Mouse (Mus musculus) neural tube, embryonic 15.5 days (tissue): ENCODE results near the gene Il15ra. TPM values are rescaled to one million over a fixed set of nuclear protein-coding genes. Genes with fewer than 3 reads are reported as not detected.

Source experiments
- ATAC-seq: fragments of 200-750 bp; cut with Nextera tagmentation; 2 replicates; pipeline ENCODE4 v1.8.0; 2017; ENCODE audit warnings: mild to moderate bottlenecking, moderate TSS enrichment, moderate library complexity; ENCODE audit not compliant: low FRiP score
- H3K27ac ChIP-seq: fragments of 300-500 bp; sonication (generic); replicated peaks from 2 replicates; pipeline ENCODE4 v1.5.1; 2015; ENCODE audit warnings: mild to moderate bottlenecking, inconsistent platforms
- H3K27me3 ChIP-seq: fragments of 300-500 bp; sonication (generic); replicated peaks from 2 replicates; pipeline ENCODE4 v1.6.1; 2015; ENCODE audit warnings: inconsistent platforms
- H3K36me3 ChIP-seq: fragments of 300-500 bp; sonication (generic); 2 replicates; pipeline ENCODE4 v1.6.1; 2015; ENCODE audit warnings: inconsistent platforms
- H3K4me1 ChIP-seq: fragments of 300-500 bp; sonication (generic); 2 replicates; pipeline ENCODE4 v1.6.1; 2015; ENCODE audit warnings: inconsistent platforms
- H3K4me2 ChIP-seq: fragments of 300-500 bp; sonication (generic); 2 replicates; pipeline ENCODE4 v1.6.1; 2015; ENCODE audit warnings: inconsistent platforms, mild to moderate bottlenecking, moderate library complexity
- H3K4me3 ChIP-seq: fragments of 300-500 bp; sonication (generic); replicated peaks from 2 replicates; pipeline ENCODE4 v1.5.1; 2015; ENCODE audit warnings: mild to moderate bottlenecking, inconsistent platforms
- H3K9ac ChIP-seq: fragments of 300-500 bp; sonication (generic); replicated peaks from 2 replicates; pipeline ENCODE4 v1.6.1; 2015; ENCODE audit warnings: mild to moderate bottlenecking, inconsistent platforms
- H3K9me3 ChIP-seq: fragments of 300-500 bp; sonication (generic); replicated peaks from 2 replicates; pipeline ENCODE4 v1.6.1; 2016; ENCODE audit warnings: inconsistent platforms
- WGBS: fragments of 180-500 bp; shearing (Covaris S2); methylation state at CpG from one replicate; pipeline ENCODE4 v1.1.7; 2015; ENCODE audit warnings: mixed read lengths; 5-methylcytosine and 5-hydroxymethylcytosine counted together
- polyA plus RNA-seq: library from polyadenylated mRNA; unstranded; fragments of >200 nt; fragmentation: Nextera tagmentation; extraction: Ambion mirVana; gene quantifications from 2 replicates; pipeline ENCODE4 v1.2.1, GENCODE M21; 2015

Il15ra gene
- polyA plus RNA-seq, 1 experiment from 2014 or later, result 1.6 TPM

GRCm38 (mm10) chr2:11712483-11712990 is 7.4 kb downstream of the Il15ra start:
- WGBS, result 87% methylated on average over 6 of the region's 6 CpGs
- Histone ChIP-seq H3K9me3 (no peaks in the 10 kb centered on the region), H3K4me1 (no peaks in the 10 kb centered on the region), H3K4me2 (no peak overlapping the region), H3K4me3 (no peak overlapping the region), H3K36me3 (no peaks in the 10 kb centered on the region), H3K27ac (no peak overlapping the region), H3K9ac (no peak overlapping the region), H3K27me3 (peaks cover 4% of the 10 kb centered on the region; the same call in 1 of the 2 replicates)
- ATAC-seq, result no peak

GRCm38 (mm10) chr2:11713021-11713420 is 7.9 kb downstream of the Il15ra start:
- no peak for ATAC-seq
- Histone ChIP-seq H3K9me3 (no peaks in the 10 kb centered on the region), H3K36me3 (no peaks in the 10 kb centered on the region), H3K27me3 (no peaks in the 10 kb centered on the region), H3K9ac (no peak overlapping the region), H3K4me3 (no peak overlapping the region), H3K4me2 (no peak overlapping the region), H3K27ac (no peak overlapping the region), H3K4me1 (no peaks in the 10 kb centered on the region)
- 56% methylated on average over 3 of the region's 3 CpGs for WGBS

GRCm38 (mm10) chr2:11714535-11714934 is 9.4 kb downstream of the Il15ra start:
- no peak overlapping the region for H3K27ac ChIP-seq
- H3K4me2 ChIP-seq, result no peak overlapping the region
- no peaks in the 10 kb centered on the region for H3K27me3 ChIP-seq
- no peaks in the 10 kb centered on the region for H3K4me1 ChIP-seq
- ATAC-seq, result no peak
- H3K9me3 ChIP-seq, result no peaks in the 10 kb centered on the region
- no peak overlapping the region for H3K4me3 ChIP-seq
- WGBS, result 82% methylated on average over 4 of the region's 4 CpGs
- H3K9ac ChIP-seq, result no peak overlapping the region
- no peaks in the 10 kb centered on the region for H3K36me3 ChIP-seq

GRCm38 (mm10) chr2:11718573-11718972 is 13.5 kb downstream of the Il15ra start:
- Histone ChIP-seq H3K9me3 (no peaks in the 10 kb centered on the region), H3K4me1 (no peaks in the 10 kb centered on the region), H3K27me3 (no peaks in the 10 kb centered on the region), H3K36me3 (no peaks in the 10 kb centered on the region), H3K27ac (no peak overlapping the region), H3K4me2 (no peak overlapping the region), H3K4me3 (no peak overlapping the region), H3K9ac (no peak overlapping the region)
- WGBS, result 84% methylated on average over 2 of the region's 2 CpGs
- ATAC-seq, result no peak

GRCm38 (mm10) chr2:11722564-11722963 is 17.5 kb downstream of the Il15ra start:
- H3K9ac ChIP-seq, result no peak overlapping the region
- H3K4me1 ChIP-seq, result no peaks in the 10 kb centered on the region
- H3K4me3 ChIP-seq, result no peak overlapping the region
- WGBS, result 91% methylated on average over 9 of the region's 9 CpGs
- H3K36me3 ChIP-seq, result no peaks in the 10 kb centered on the region
- H3K27ac ChIP-seq, result no peak overlapping the region
- no peak for ATAC-seq
- no peak overlapping the region for H3K4me2 ChIP-seq
- no peaks in the 10 kb centered on the region for H3K27me3 ChIP-seq
- no peaks in the 10 kb centered on the region for H3K9me3 ChIP-seq

- Histone ChIP-seq H3K4me1 (no peaks in the 10 kb centered on the region), H3K4me3 (no peak overlapping the region), H3K9me3 (no peaks in the 10 kb centered on the region), H3K27ac (no peak overlapping the region), H3K36me3 (no peaks in the 10 kb centered on the region), H3K4me2 (no peak overlapping the region), H3K27me3 (no peaks in the 10 kb centered on the region), H3K9ac (no peak overlapping the region)
- 94% methylated on average over 5 of the region's 5 CpGs for WGBS
- ATAC-seq, result no peak
Measured at GRCm38 (mm10) chr2:11727574-11727973, 22.5 kb downstream of the Il15ra start.

GRCm38 (mm10) chr2:11729091-11729490 is 24.0 kb downstream of the Il15ra start:
- Histone ChIP-seq H3K36me3 (no peaks in the 10 kb centered on the region), H3K9ac (no peak overlapping the region), H3K27ac (no peak overlapping the region), H3K27me3 (no peaks in the 10 kb centered on the region), H3K4me1 (no peaks in the 10 kb centered on the region), H3K9me3 (no peaks in the 10 kb centered on the region), H3K4me2 (no peak overlapping the region), H3K4me3 (no peak overlapping the region)
- ATAC-seq, result no peak
- WGBS, result 68% methylated on average over 3 of the region's 3 CpGs

GRCm38 (mm10) chr2:11732978-11733377 is 27.9 kb downstream of the Il15ra start:
- Histone ChIP-seq H3K9ac (no peak overlapping the region), H3K27me3 (no peaks in the 10 kb centered on the region), H3K4me3 (no peak overlapping the region), H3K4me2 (no peak overlapping the region), H3K9me3 (no peaks in the 10 kb centered on the region), H3K36me3 (peaks cover 2% of the 10 kb centered on the region; the same call in 1 of the 2 replicates), H3K27ac (no peak overlapping the region), H3K4me1 (no peaks in the 10 kb centered on the region)
- 68% methylated on average over 5 of the region's 5 CpGs for WGBS
- no peak for ATAC-seq

GRCm38 (mm10) chr2:11735853-11736252 is 30.8 kb downstream of the Il15ra start:
- no peaks in the 10 kb centered on the region for H3K27me3 ChIP-seq
- H3K4me1 ChIP-seq, result no peaks in the 10 kb centered on the region
- ATAC-seq, result no peak
- H3K9me3 ChIP-seq, result no peaks in the 10 kb centered on the region
- H3K9ac ChIP-seq, result no peak overlapping the region
- H3K4me3 ChIP-seq, result no peak overlapping the region
- no peak overlapping the region for H3K27ac ChIP-seq
- peaks cover 22% of the 10 kb centered on the region for H3K36me3 ChIP-seq
- WGBS, result 88% methylated on average over 6 of the region's 6 CpGs
- no peak overlapping the region for H3K4me2 ChIP-seq

GRCm38 (mm10) chr2:11738794-11739193 is 33.7 kb downstream of the Il15ra start:
- Histone ChIP-seq H3K4me2 (no peak overlapping the region), H3K4me3 (no peak overlapping the region), H3K4me1 (no peaks in the 10 kb centered on the region), H3K27ac (no peak overlapping the region), H3K36me3 (peaks cover 51% of the 10 kb centered on the region), H3K9me3 (no peaks in the 10 kb centered on the region), H3K27me3 (no peaks in the 10 kb centered on the region), H3K9ac (no peak overlapping the region)
- ATAC-seq, result 0 out of 2 replicates have a peak, but pooled peaks have one; percentile 10
- WGBS, result 94% methylated on average over 3 of the region's 3 CpGs

GRCm38 (mm10) chr2:11739516-11740051 is 34.5 kb downstream of the Il15ra start:
- no peaks in the 10 kb centered on the region for H3K4me1 ChIP-seq
- 98% methylated on average over 4 of the region's 4 CpGs for WGBS
- no peak for ATAC-seq
- no peak overlapping the region for H3K27ac ChIP-seq
- H3K27me3 ChIP-seq, result no peaks in the 10 kb centered on the region
- H3K4me2 ChIP-seq, result no peak overlapping the region
- H3K36me3 ChIP-seq, result peaks cover 56% of the 10 kb centered on the region
- no peak overlapping the region for H3K4me3 ChIP-seq
- H3K9ac ChIP-seq, result no peak overlapping the region
- H3K9me3 ChIP-seq, result no peaks in the 10 kb centered on the region

- Histone ChIP-seq H3K36me3 (peaks cover 96% of the 10 kb centered on the region), H3K4me2 (no peak overlapping the region), H3K4me1 (no peaks in the 10 kb centered on the region), H3K4me3 (no peak overlapping the region), H3K27me3 (no peaks in the 10 kb centered on the region), H3K9me3 (no peaks in the 10 kb centered on the region), H3K9ac (no peak overlapping the region), H3K27ac (no peak overlapping the region)
- WGBS, result 92% methylated on average over 4 of the region's 4 CpGs
- ATAC-seq, result no peak
Measured at GRCm38 (mm10) chr2:11762541-11762940, 57.5 kb downstream of the Il15ra start.
